Mouse (Mus musculus) embryonic facial prominence, embryonic 10.5 days (tissue): Measurements from ENCODE around the gene Hist2h2bb. TPM values are rescaled to one million over a fixed set of nuclear protein-coding genes. Genes with fewer than 3 reads are reported as not detected.
"Not testable (repeated sequence)": the region's sequence is repeated elsewhere in the genome, so short reads cannot be mapped to it uniquely, and the experiment has no call there.

Experiments used
- DNase-seq: peaks from one replicate; pipeline ENCODE4 v3.0.0-alpha.2; 2017; ENCODE audit warnings: low spot score
- H3K27ac ChIP-seq: fragments of 300-500 bp; sonication (generic); replicated peaks from 2 replicates; pipeline ENCODE4 v1.5.1; 2016; ENCODE audit warnings: mild to moderate bottlenecking
- H3K27me3 ChIP-seq: fragments of 300-500 bp; sonication (generic); replicated peaks from 2 replicates; pipeline ENCODE4 v1.6.1; 2016; ENCODE audit warnings: low read depth, mild to moderate bottlenecking; ENCODE audit not compliant: poor library complexity, severe bottlenecking
- H3K36me3 ChIP-seq: fragments of 300-500 bp; sonication (generic); replicated peaks from 2 replicates; pipeline ENCODE4 v1.6.1; 2016; ENCODE audit warnings: mild to moderate bottlenecking, moderate library complexity
- H3K4me1 ChIP-seq: fragments of 300-500 bp; sonication (generic); 2 replicates; pipeline ENCODE4 v1.6.1; 2016
- H3K4me3 ChIP-seq: fragments of 300-500 bp; sonication (generic); 2 replicates; pipeline ENCODE4 v1.5.1; 2016; ENCODE audit warnings: mild to moderate bottlenecking, moderate library complexity
- H3K9me3 ChIP-seq: fragments of 300-500 bp; sonication (generic); 2 replicates; pipeline ENCODE4 v1.6.1; 2016; ENCODE audit warnings: mild to moderate bottlenecking
- WGBS: fragments of 180-500 bp; shearing (Covaris S2); methylation state at CpG from one replicate; pipeline ENCODE4 v1.1.7; 2016; 5-methylcytosine and 5-hydroxymethylcytosine counted together
- polyA plus RNA-seq: library from polyadenylated mRNA; unstranded; fragments of >200 nt; fragmentation: Nextera tagmentation; extraction: Ambion mirVana; gene quantifications from 2 replicates; pipeline ENCODE4 v1.2.1, GENCODE M21; 2016

The Hist2h2bb gene
- polyA plus RNA-seq, result 5.8 and 11.3 TPM in 2 replicates

DNA sequence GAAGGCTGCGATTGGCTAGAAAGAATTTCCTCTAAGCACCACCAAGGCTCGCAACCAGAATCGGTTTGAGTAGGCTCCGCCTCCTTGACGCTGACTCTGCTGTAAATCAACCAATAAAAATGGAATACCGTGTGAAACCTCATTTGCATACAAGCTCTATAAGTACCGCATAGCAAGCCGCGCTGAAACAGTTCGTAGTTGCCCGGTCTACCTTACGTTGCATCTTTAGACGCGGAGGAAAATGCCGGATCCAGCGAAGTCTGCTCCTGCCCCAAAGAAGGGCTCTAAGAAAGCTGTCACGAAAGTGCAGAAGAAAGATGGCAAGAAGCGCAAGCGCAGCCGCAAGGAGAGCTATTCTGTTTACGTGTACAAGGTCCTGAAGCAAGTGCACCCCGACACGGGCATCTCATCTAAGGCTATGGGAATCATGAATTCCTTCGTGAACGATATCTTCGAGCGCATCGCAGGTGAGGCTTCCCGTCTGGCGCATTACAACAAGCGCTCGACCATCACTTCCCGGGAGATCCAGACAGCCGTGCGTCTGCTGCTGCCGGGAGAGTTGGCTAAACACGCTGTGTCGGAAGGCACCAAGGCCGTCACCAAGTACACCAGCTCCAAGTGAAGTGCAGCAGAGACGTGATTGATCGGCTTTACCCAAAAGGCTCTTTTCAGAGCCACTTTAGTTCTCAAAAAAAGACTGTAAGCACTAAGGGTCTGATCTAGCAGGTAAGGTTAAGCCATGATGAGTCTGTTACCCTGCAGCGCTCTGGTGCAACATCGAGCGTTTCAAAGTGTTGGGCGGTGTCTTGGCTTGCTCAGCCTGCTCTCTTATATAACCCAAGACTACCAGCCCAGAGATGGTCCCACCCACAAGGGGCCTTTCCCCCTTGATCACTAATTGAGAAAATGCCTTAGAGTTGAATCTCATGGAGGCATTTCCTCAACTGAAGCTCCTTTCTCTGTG, at the start of gene Hist2h2bb:
Hist2h2bb (plus strand) TSS at position 242 of the 964 bp plus-strand sequence.
- H3K4me3 ChIP-seq, result peak within 1 kb of the TSS; percentile 68
- H3K9me3 ChIP-seq, result no peaks in the 10 kb centered on the region
- peak within 1 kb of the TSS; percentile 95 for H3K27ac ChIP-seq
- peaks cover 22% of the 10 kb centered on the region for H3K4me1 ChIP-seq
- under 1% methylated on average over 45 of the region's 45 CpGs for WGBS
- no peaks in the 10 kb centered on the region for H3K36me3 ChIP-seq
- DNase-seq, result peak; percentile 91
- H3K27me3 ChIP-seq, result no peaks in the 10 kb centered on the region

DNA sequence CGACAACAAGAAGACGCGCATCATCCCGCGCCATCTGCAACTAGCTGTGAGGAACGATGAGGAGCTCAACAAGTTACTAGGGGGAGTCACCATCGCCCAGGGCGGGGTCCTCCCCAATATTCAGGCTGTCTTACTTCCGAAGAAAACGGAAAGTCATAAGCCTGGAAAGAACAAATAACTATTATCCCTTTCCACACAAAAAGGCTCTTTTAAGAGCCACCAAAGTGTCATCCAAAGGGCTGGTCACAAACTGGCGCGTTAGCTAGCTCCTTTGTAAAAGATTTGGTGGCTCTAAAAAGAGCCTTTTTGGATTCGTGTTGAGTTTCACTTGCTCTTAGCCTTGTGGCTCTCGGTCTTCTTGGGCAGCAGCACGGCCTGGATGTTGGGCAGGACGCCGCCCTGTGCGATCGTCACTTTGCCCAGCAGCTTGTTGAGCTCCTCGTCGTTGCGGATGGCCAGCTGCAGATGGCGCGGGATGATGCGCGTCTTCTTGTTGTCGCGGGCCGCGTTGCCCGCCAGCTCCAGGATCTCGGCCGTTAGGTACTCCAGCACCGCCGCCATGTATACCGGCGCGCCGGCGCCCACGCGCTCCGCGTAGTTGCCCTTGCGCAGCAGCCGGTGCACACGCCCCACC, 49.3 kb upstream of the Hist2h2bb start:
- Histone ChIP-seq H3K27ac (peak overlapping the region; percentile 97), H3K4me1 (peaks cover 46% of the 10 kb centered on the region), H3K4me3 (peak overlapping the region; percentile 70)
- WGBS, result under 1% methylated on average over 40 of the region's 47 CpGs
- not testable (repeated sequence) for H3K36me3 ChIP-seq, H3K9me3 ChIP-seq, H3K27me3 ChIP-seq
- DNase-seq, result peak; percentile 64

- Histone ChIP-seq H3K27ac (peak within 1 kb of the TSS; percentile 97), H3K27me3 (no peaks in the 10 kb centered on the region; the same call in 1 of the 2 replicates), H3K9me3 (no peaks in the 10 kb centered on the region), H3K4me1 (peaks cover 47% of the 10 kb centered on the region), H3K4me3 (peak within 1 kb of the TSS; percentile 70), H3K36me3 (no peaks in the 10 kb centered on the region)
- WGBS, result under 1% methylated on average over 43 of the region's 43 CpGs
- peak; percentile 87 for DNase-seq
Measured at GRCm38 (mm10) chr3:96220765-96221639, 48.5 kb upstream of the Hist2h2bb start, which contains the start of the genes Hist2h2ac and Hist2h2be. TSS of gene Hist2h2ac (minus strand) at chr3:96220880. TSS of gene Hist2h2be (plus strand) at chr3:96221119.

- WGBS, result 22% methylated on average over 9 of the region's 9 CpGs
- DNase-seq, result peak; percentile 26
Measured at GRCm38 (mm10) chr3:96221640-96222038, 47.9 kb upstream of the Hist2h2bb start.

DNA sequence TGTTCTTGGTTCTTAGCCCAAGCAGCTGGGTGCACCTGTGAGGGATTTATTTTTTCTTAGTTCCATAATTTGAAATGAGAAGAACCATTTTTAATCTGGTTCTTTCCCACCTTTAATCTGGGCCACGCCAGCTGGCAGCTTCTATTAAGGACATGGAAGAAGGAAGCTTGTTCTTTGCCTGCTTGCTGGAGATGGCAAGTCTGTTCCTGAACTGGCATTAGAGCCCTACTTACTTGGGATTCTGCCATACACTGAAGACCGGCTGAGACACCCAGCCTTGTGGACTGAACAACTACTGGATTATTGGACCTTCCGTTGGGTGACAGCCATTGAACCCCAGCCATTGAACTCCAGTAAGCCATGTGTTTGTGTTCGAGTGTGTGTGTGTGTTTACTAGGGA, 46.8 kb upstream of the Hist2h2bb start:
- H3K27me3 ChIP-seq, result no peaks in the 10 kb centered on the region
- no peak overlapping the region; the same call in 1 of the 2 replicates for H3K27ac ChIP-seq
- WGBS, result 89% methylated on average over 4 of the region's 4 CpGs
- peaks cover 65% of the 10 kb centered on the region for H3K4me1 ChIP-seq
- no peaks in the 10 kb centered on the region for H3K9me3 ChIP-seq
- peak overlapping the region; percentile 70; the same call in 1 of the 2 replicates for H3K4me3 ChIP-seq
- no peaks in the 10 kb centered on the region for H3K36me3 ChIP-seq
- no peak for DNase-seq

More at GRCm38 (mm10) chr3:96221640-96222038, 47.9 kb upstream of the Hist2h2bb start:
- Histone ChIP-seq H3K9me3 (no peaks in the 10 kb centered on the region), H3K4me1 (peaks cover 54% of the 10 kb centered on the region), H3K27ac (peak overlapping the region; percentile 97), H3K27me3 (no peaks in the 10 kb centered on the region; the same call in 1 of the 2 replicates), H3K4me3 (peak overlapping the region; percentile 70), H3K36me3 (no peaks in the 10 kb centered on the region)

GRCm38 (mm10) chr3:96225421-96225820, 44.1 kb upstream of the Hist2h2bb start:
- Histone ChIP-seq H3K9me3 (no peaks in the 10 kb centered on the region), H3K4me3 (no peak overlapping the region), H3K36me3 (no peaks in the 10 kb centered on the region), H3K27me3 (no peaks in the 10 kb centered on the region), H3K27ac (peak overlapping the region; percentile 48), H3K4me1 (peaks cover 54% of the 10 kb centered on the region)
- WGBS, result 28% methylated on average over 2 of the region's 2 CpGs
- no peak for DNase-seq

DNA sequence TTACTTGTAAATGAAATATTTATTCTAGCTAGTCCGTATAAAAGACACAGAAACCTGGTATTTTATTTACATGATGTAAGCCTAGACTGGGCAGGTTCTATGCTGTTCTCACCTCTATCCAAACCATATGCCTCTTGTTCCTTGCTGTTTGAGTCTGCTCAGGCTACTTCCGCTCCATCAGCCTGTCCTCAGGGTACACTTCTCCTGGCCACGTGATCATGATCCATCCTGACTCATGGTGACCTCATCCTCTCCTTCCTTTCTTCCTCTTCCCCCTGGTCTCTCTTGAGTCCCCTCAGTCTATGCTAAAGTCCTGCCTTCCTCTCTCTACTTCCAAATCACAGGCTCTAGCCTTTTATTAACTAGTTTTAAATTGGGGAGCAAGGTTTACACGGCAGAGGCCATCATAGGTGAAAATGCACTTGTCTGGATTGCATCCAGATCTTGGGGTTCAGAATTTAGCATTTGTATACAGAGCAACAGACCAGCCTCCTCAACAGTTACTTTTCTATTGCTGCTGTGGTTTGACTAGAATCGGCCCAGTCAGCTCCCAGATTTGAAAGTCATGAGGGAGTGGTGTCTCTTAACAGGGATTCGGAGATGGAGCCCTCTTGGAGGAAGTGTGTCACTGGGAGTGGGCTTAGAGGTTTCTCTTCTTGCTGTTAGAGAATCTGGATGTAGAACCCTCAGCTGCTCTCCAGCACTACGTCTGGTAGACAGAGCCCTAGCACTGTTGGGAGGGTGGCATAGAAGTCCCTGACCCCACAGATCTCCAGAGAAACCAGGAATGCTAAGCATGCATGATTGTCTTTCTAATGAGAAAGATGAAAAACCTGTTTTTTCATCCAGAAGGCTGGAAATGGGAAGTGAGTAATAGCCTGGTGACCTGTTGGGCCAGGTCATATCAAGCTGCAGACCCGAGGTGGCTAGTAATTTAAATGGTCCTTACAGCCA, 42.6 kb upstream of the Hist2h2bb start:
- Histone ChIP-seq H3K36me3 (no peaks in the 10 kb centered on the region), H3K27ac (peak overlapping the region; percentile 30), H3K4me3 (no peak overlapping the region), H3K4me1 (peaks cover 44% of the 10 kb centered on the region), H3K9me3 (no peaks in the 10 kb centered on the region), H3K27me3 (no peaks in the 10 kb centered on the region)
- DNase-seq, result no peak
- 69% methylated on average over 8 of the region's 8 CpGs for WGBS

DNA sequence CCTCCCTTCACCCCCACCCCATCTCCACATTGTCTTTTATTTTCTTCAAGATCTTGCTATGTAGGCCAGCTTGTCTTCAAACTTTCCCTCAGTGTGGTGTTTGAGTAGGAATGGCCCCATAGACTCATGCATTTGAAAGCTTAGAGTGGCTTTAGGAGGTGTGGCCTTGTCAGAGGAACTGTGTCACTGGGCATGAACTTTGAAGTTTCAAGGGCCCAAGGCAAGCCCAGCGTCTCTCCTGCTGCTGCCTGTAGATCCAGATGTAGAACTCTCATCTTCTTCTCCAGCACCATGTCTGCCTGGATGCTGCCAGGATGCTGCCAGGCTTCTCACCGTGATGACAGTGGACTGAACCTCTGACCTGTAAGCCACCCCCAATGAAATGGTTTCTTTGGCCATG, 40.7 kb upstream of the Hist2h2bb start:
- Histone ChIP-seq H3K27me3 (no peaks in the 10 kb centered on the region), H3K9me3 (no peaks in the 10 kb centered on the region), H3K4me1 (peaks cover 27% of the 10 kb centered on the region), H3K4me3 (no peak overlapping the region), H3K27ac (no peak overlapping the region), H3K36me3 (no peaks in the 10 kb centered on the region)
- 73% methylated on average over 2 of the region's 2 CpGs for WGBS
- DNase-seq, result no peak

GRCm38 (mm10) chr3:96230404-96230803, 39.1 kb upstream of the Hist2h2bb start:
- DNase-seq, result no peak
- no peak overlapping the region for H3K27ac ChIP-seq
- no peak overlapping the region for H3K4me3 ChIP-seq
- no peaks in the 10 kb centered on the region for H3K9me3 ChIP-seq
- H3K4me1 ChIP-seq, result peaks cover 22% of the 10 kb centered on the region
- WGBS, result 74% methylated on average over 2 of the region's 2 CpGs
- H3K36me3 ChIP-seq, result no peaks in the 10 kb centered on the region
- H3K27me3 ChIP-seq, result no peaks in the 10 kb centered on the region

DNA sequence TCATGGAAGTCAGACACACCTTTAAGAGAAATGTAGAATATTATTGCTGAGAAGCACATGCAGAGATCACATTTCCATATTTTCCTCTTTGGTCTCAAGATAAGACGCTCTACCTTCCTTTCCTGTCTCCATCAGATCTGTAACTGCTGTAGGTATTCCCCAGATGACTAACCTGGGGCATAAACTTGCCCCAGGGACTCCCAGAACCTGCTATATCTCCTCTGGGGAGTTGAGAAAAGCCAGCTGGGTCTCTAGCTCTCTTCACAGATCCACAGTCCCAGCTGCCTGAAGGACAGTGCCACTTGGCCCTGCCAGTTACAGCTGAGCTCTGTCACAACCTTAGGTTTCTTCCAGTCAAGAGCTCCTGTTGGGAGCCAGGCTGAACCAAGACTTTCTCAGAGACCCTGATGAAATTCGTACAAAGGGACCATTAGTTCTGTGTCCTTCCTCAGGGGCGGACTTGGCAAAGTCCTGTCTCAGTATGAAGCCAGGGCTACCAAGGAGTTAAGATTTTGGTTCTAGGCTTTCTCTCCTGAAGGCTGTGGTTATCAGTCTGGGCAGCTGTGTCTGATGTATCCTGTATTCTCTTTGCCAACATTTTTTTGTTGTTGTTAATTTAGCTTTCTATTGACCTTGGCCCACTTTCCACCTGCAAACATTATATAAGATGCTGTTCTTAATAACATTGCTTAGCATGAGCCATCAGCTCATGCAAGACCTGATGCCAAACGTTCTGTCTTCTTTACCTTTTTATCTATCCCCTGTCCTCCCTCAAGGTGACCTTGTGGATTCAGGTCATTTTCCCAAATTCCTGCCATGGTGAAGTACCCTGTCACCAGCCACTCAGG, 38.4 kb upstream of the Hist2h2bb start:
- peaks cover 17% of the 10 kb centered on the region for H3K4me1 ChIP-seq
- no peak overlapping the region for H3K27ac ChIP-seq
- H3K4me3 ChIP-seq, result no peak overlapping the region
- H3K27me3 ChIP-seq, result no peaks in the 10 kb centered on the region
- 75% methylated on average over 4 of the region's 4 CpGs for WGBS
- DNase-seq, result no peak
- no peaks in the 10 kb centered on the region for H3K9me3 ChIP-seq
- H3K36me3 ChIP-seq, result no peaks in the 10 kb centered on the region
